Mouse (Mus musculus): ENCODE measurements around the gene Olfr1410.

Gene Olfr1410

GRCm38 (mm10) chr1:92605482-92605881 lies at the start of gene Olfr1410:
Olfr1410 (plus strand) TSS chr1:92605782.
- in situ Hi-C loops (cut with MseI, MboI), result no loop called here

- in situ Hi-C loops (cut with MseI, MboI), result no loop called here
Measured at GRCm38 (mm10) chr1:92571022-92571421, 34.6 kb upstream of the Olfr1410 start, which contains the start of gene Olfr1413. Olfr1413 (plus strand) TSS chr1:92571322.

DNA sequence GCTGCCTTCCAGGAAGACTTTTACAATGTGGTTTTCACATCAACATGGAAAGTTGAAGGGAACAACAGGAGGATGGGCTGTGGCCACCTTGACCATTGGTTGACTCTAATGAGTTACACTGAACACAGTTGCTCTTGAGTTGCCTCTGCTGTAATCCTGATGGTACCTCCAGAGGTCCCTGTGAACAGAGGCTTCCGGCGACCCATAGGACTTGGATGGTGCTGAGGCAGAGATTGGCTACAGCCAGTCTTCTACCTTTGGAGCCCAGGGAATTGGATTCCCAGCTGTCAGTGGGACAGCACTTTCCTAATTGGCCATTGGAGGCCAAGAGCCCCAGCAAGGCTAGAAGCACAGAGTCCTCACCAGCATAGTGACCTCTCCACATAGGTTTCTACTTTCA lies 20.1 kb upstream of the Olfr1410 start, which contains the start of gene Olfr1412:
Olfr1412 (plus strand) TSS at position 301 of the 400 bp plus-strand sequence.
- in situ Hi-C loops (cut with MseI, MboI), result no loop called here

DNA sequence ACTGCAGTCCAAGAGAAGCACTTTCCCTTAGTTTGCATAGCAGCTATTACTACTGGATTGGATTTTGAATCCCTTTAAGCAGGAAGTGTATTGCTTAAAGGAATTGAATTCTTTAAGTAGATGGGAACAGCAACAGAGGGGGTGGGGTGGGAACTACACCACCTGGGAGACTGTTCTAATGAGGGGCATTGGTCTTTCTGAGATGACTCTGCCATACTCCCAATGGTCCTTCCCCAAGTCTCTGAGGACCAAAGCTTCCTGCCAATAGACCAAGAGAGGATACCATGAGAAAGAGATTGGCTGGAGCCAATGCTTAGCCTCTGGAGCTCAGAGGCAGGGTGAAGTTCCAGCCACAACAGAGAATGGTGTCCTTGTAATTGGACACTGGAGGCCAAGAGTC lies 11.5 kb upstream of the Olfr1410 start, which contains the start of gene Olfr1411:
Olfr1411 (plus strand) TSS at position 301 of the 400 bp plus-strand sequence.
- in situ Hi-C loops (cut with MseI, MboI), result no loop called here

GRCm38 (mm10) chr1:92596019-92596418 lies 9.6 kb upstream of the Olfr1410 start:
- in situ Hi-C loops (cut with MseI, MboI), result no loop called here

DNA sequence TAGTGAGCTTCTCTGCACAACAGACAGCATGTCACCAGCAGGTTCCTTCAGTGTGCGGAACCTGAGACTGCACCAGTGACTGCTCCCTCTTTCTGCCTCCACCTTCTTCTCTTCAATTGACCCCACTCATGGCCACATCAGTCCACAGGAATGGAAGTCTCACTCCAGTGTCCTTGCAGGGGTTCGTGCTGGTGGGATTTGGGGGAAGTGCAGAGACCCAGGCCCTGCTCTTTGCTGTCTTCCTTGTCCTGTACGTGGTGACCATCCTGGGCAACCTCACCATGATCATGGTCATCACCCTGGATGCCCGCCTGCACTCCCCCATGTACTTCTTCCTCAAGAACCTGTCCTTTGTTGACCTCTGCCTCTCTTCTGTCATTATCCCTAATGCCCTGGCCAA lies 2.1 kb downstream of the Olfr1410 start:
- in situ Hi-C loops (cut with MseI, MboI), result no loop called here

DNA sequence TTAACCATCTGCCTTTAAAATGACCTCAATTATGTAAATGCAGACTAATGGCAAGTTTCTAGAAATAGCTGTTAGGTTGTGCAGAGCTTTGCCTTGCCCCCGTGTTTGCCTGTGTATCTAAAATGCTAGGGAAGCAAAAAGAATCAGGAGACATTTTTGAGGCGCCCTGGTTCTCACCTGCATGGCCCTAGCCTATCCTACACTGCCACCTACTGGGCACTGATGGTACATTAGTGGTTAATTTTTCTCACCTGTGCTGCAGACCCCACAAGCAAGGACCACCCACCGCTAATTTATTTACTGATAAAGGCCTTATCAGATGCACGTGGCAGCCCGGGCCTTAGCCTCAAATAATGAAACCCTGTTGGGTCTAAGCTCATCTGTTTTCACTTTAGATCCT lies 5.4 kb downstream of the Olfr1410 start:
- in situ Hi-C loops (cut with MseI, MboI), result loop anchor here (5.0 kb wide), 1 partner anchor 89 kb away; no protein-coding TSS in a partner anchor

DNA sequence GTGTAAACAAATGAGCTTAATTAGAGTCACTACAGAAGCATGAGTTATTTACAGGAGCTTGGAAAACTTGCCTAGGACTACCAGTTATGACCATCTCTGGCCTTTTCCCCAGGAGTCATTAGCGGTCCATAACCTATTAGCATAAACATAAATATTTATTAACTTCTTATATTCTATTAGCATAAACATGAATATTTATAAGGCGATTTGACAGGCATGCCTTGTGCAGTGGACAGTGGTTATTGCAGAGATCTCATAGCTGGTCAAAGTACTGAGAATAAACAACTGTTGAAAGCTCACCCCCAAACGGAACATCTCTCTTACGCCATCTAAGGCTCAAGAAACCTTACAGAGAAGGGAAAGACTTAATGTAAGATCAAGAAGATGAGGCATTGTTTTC lies 7.6 kb downstream of the Olfr1410 start:
- in situ Hi-C loops (cut with MseI, MboI), result loop anchor here (5.0 kb wide), 1 partner anchor 91 kb away; no protein-coding TSS in a partner anchor

GRCm38 (mm10) chr1:92614516-92614915 lies 8.9 kb downstream of the Olfr1410 start:
- in situ Hi-C loops (cut with MseI, MboI), result loop anchor here (5.0 kb wide), 1 partner anchor 92 kb away; no protein-coding TSS in a partner anchor

GRCm38 (mm10) chr1:92616046-92616445 lies 10.5 kb downstream of the Olfr1410 start:
- in situ Hi-C loops (cut with MseI, MboI), result no loop called here

DNA sequence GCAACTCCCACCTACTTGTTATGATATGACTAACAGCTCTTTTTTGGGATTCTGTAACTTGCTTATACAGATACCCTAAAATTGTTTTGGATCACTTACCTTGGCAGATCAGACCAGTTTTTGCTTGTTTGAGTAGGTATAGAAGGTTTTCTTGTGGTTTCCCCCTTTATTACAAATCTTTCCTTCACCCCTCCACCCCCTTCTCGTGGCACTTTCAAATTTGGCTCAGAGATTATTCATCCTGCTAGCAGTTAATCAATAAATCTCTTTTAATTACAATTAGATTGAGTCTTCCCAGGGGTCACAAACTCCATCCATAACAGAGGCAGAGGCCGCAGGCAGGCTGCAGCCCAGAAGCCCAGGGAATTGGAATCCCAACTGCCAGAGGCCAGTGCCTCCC lies 11.9 kb downstream of the Olfr1410 start, which contains the start of gene Olfr12:
Olfr12 (plus strand) TSS at position 301 of the 400 bp plus-strand sequence.
- in situ Hi-C loops (cut with MseI, MboI), result no loop called here

GRCm38 (mm10) chr1:92618360-92618759 lies 12.8 kb downstream of the Olfr1410 start:
- in situ Hi-C loops (cut with MseI, MboI), result no loop called here

GRCm38 (mm10) chr1:92628227-92628626 lies 22.6 kb downstream of the Olfr1410 start:
- in situ Hi-C loops (cut with MseI, MboI), result no loop called here

GRCm38 (mm10) chr1:92632196-92632595 lies 26.6 kb downstream of the Olfr1410 start:
- in situ Hi-C loops (cut with MseI, MboI), result no loop called here

DNA sequence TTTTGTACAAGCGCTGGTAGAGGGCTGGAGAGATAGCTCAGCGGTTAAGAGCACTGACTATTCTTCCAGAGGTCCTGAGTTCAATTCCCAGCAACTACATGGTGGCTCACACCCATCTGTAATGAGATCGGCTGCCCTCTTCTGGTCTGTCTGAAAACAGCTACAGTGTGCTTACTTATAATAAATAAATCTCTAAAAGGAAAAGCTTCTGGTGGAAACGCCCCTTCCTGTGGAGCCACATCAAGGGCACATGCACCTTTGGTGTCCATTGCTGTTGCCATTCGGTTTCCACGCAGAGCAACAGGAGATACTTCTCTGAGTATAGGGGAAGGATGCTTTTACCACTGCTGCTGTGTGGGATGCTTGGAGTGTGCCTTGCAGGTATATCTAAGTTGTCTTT lies 27.4 kb downstream of the Olfr1410 start:
- in situ Hi-C loops (cut with MseI, MboI), result no loop called here

DNA sequence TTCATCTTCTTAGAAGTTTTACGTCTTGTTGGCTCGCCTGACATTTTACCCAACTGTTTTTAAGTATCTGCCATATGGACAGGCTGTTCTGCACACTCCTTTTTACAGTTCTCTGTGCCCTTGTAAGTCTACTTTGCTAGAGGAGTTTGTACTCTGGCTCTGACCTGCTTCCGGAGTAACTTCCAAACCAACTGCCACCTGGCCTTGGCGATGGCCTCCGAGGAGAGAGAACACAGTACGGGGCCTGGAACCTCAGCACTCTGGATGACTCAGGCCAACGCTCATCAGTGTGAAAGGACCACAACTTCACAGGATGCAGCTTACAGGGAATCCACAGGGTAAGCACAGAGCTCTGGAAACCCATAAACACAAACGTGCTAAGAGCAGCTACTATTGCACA lies 28.1 kb downstream of the Olfr1410 start:
- in situ Hi-C loops (cut with MseI, MboI), result no loop called here

- in situ Hi-C loops (cut with MseI, MboI), result no loop called here
Measured at GRCm38 (mm10) chr1:92634569-92634968, 29.0 kb downstream of the Olfr1410 start.

- in situ Hi-C loops (cut with MseI, MboI), result no loop called here
Measured at GRCm38 (mm10) chr1:92634976-92635599, 29.5 kb downstream of the Olfr1410 start.

DNA sequence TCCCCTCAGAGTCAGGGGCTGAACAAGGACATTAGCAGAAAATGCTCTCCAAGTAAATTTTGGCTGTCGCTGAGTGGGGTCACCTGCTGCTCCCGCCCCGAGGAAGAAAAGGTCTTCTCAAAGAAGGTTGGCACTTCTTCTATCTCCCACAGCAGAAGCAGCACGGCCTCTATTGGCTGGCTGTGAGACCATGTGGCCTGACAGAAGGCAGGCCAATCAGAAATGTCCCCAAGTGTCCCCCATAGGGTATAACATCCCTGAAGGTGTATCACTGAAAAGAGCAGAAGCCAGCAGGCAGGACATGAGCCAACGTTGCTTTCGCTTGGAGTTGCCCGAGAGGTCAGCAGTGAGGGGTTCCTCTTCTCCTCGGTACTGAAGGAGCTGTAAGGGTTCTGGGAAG lies 30.4 kb downstream of the Olfr1410 start:
- in situ Hi-C loops (cut with MseI, MboI), result no loop called here

GRCm38 (mm10) chr1:92636676-92637075 lies 31.1 kb downstream of the Olfr1410 start:
- in situ Hi-C loops (cut with MseI, MboI), result no loop called here

DNA sequence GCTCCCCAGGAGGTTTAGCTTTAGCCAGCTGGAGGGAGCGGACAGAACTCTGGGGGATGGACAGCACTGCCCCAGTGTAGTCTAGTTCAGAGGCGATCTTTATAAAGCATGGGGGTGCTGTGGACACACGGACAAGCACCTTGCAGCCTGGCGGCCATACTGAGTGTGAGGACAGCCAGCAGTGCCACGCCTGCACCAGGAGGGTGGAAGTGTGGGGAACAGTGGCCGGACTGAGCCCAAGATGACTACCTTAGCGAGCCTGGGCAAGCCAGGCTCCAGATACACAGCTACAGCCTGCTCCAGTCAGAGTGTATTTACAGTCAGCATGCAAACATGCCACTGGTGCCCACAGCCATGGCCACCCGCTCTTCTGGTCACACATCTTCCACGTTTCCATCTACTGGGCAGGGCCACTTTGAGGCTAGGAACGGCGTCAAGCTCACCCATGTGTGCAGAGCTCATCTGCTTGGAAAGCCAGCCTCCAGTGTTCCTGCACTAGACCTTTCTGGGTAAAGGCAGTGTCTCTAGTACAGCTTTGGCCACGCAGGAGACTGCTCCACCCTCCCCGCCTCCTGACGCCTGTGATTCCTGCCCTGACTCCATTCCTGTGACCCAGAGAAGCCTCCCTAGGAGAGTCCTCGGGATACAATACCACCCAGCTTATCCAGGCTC lies 32.1 kb downstream of the Olfr1410 start:
- in situ Hi-C loops (cut with MseI, MboI), result no loop called here

- in situ Hi-C loops (cut with MseI, MboI), result no loop called here
Measured at GRCm38 (mm10) chr1:92638181-92638580, 32.6 kb downstream of the Olfr1410 start.

GRCm38 (mm10) chr1:92638736-92639135 lies 33.2 kb downstream of the Olfr1410 start:
- in situ Hi-C loops (cut with MseI, MboI), result no loop called here

Data from mouse trophoblast stem cell (cell line).